Mouse (Mus musculus) G1E (cell line): ENCODE results near the gene Naa38. TPM values are rescaled to one million over a fixed set of nuclear protein-coding genes. Genes with fewer than 3 reads are reported as not detected.
A peak's percentile ranks its signal among the peaks of the same experiment; 100 is the strongest.

Experiments used
- ATAC-seq: 2 replicates; pipeline ENCODE4 v1.8.0; 2016; ENCODE audit warnings: mild to moderate bottlenecking; ENCODE audit not compliant: insufficient number of reproducible peaks, poor library complexity, low FRiP score, severe bottlenecking; ENCODE audit errors: extremely low read depth
- DNase-seq: peaks from one replicate; pipeline ENCODE4 v3.0.0; 2012; ENCODE audit warnings: low spot score
- H3K27me3 ChIP-seq: 2 replicates; pipeline ENCODE4 v1.6.1; 2012; ENCODE audit warnings: mild to moderate bottlenecking, low read length, inconsistent platforms; ENCODE audit not compliant: insufficient read depth
- H3K36me3 ChIP-seq: replicated peaks from 2 replicates; pipeline ENCODE3; 2012; ENCODE audit warnings: mild to moderate bottlenecking, inconsistent platforms
- H3K4me1 ChIP-seq: 2 replicates; pipeline ENCODE4 v1.6.1; 2012; ENCODE audit warnings: low read depth, low read length, inconsistent platforms, mixed read lengths; ENCODE audit not compliant: insufficient read depth
- H3K4me3 ChIP-seq: 2 replicates; pipeline ENCODE4 v1.5.1; 2012; ENCODE audit warnings: low read depth, mild to moderate bottlenecking, inconsistent platforms, low read length, moderate library complexity, mixed read lengths
- H3K9me3 ChIP-seq: replicated peaks from 2 replicates; pipeline ENCODE4 v1.6.1; 2012; ENCODE audit warnings: inconsistent platforms
- CTCF ChIP-seq: IDR thresholded peaks from 2 replicates; pipeline ENCODE4 v1.5.1; 2012; ENCODE audit warnings: low read depth, low read length, inconsistent platforms, mixed read lengths
- GATA1 ChIP-seq: IDR thresholded peaks from 2 replicates; pipeline ENCODE4 v1.6.1; 2012; ENCODE audit warnings: borderline replicate concordance, low read length, inconsistent platforms, mixed read lengths
- GATA2 ChIP-seq: IDR thresholded peaks from 2 replicates; pipeline ENCODE4 v1.6.1; 2012; ENCODE audit warnings: low read depth, low read length, inconsistent platforms, borderline replicate concordance
- POLR2AphosphoS5 ChIP-seq: IDR thresholded peaks from 2 replicates; pipeline ENCODE4 v1.6.1; 2012; ENCODE audit warnings: low read depth, low read length, inconsistent platforms; ENCODE audit not compliant: insufficient replicate concordance
- TAL1 ChIP-seq: conservative IDR thresholded peaks from 2 replicates; pipeline ENCODE4 v1.6.1; 2012; ENCODE audit warnings: low read depth, low read length, inconsistent platforms, mixed read lengths
- polyA plus RNA-seq: library from polyadenylated mRNA; stranded (reverse); fragments of >175 nt; gene quantifications from 2 replicates; pipeline ENCODE4 v1.2.3, GENCODE M21; 2012
- total RNA-seq, 2 experiments: library from RNA; stranded (forward) in 1 of 2; stranded (reverse) in 1 of 2; fragments of 200-1000 nt in 1 of 2; fragments of >200 nt in 1 of 2; fragmentation: Nextera tagmentation in 1 of 2; gene quantifications; 2 replicates each; pipeline ENCODE4 v1.2.3; 2014 to 2017

Gene Naa38
- total and polyA plus RNA-seq, 3 experiments, result 98.4 to 171 (median 107) TPM

DNA sequence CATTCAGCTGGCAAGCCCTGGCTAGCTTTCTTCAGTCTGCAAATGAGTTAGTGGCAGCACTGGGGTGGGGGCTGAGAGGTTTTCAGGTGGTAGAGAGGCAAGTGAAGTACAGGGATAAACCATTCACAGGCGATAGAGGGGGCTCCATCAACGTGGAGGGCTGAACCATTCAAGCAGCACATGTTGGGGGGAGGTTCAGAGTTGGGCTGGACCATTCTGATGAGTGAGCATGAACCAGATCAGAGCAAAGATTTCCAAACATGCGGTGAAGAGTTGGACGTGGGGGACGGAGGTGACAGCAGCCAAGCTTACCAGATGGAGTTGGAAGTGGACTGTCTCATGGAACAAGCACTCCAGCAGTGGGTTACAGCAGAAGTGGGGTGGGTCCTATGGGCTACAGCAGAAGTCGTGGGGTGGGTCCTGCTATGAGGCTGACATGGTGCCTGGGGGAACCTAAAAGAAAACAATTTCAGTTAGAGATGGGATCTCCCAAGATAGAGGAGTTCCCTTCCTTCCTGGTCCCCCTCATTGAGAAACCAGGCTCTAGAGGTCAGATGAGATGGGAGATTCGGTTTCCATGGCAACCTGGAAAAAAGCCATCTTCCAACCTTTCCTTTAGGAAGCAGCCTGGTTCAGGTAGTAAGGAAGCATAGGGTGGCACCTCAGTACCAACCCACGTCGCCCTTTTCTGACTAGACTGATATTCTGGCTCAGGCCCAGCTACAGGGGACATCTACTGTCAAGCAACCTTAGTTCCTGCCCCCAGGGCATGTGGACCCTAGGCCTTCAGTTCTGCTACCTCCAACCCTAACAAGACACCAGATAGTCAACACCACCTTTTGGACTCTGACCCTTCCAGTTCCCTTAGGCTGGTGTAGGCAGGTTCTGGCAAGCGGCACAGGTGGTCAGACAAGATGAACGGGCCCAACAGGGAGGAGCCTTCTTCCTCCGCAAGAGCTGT, 18.2 kb downstream of the Naa38 start, which contains the start of gene Kdm6b:
TSS of gene Kdm6b (minus strand) at position 455 of the 961 bp plus-strand sequence.
- no peaks in the 10 kb centered on the region for H3K27me3 ChIP-seq
- peaks cover 81% of the 10 kb centered on the region for H3K4me1 ChIP-seq
- peaks cover 33% of the 10 kb centered on the region for H3K36me3 ChIP-seq
- H3K9me3 ChIP-seq, result no peaks in the 10 kb centered on the region
- TF ChIP-seq POLR2AphosphoS5 (no peak), GATA1 (no peak), GATA2 (no peak), CTCF (no peak), TAL1 (no peak)
- ATAC-seq (no peak), DNase-seq (no peak)
- H3K4me3 ChIP-seq, result peak within 1 kb of the TSS; percentile 78; the same call in 1 of the 2 replicates

DNA sequence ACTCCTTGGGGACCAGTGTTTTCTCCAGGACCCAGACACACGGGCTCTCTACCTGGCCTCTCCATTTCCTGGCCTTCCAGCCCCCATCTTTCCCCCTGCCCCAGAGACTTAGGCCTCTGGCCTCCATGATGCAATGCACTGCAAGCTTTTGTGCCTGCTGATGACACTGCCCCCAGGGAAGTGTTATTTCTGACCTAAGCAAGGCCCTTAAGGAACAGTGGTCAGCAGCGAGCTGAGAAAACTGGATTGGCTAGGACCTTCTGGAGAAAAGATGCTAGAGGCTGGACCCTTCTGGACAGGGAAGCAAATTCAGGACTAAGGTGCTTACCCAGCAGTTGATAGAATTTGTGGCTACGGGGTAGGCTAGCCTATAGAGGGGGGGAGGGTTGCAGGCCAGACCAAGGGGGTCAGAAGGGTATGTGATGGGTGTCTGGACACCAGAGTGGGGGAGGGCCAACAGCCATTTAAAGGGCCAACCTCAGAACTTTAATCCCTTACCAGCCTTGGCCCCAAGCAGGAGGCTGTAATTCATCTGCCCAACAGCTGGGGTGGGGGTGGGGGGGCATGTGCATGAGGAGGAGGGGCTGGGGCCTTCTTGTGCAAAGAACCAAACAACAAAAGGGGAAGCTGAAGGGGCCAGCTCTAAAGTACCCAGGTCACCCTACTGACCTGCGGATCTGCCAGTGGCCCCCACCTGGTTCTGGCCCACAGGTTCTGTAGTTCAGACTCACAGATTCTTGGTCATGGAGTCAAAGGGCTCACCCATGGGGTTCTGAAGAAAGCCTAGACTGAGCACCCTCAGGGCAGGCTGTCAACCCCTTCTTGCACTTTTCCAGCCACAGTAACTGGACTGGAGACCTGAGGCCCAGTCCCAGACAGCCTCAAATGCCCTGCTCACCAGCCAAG, 19.4 kb downstream of the Naa38 start:
- ATAC-seq (no peak), DNase-seq (no peak)
- Histone ChIP-seq H3K36me3 (peaks cover 33% of the 10 kb centered on the region), H3K9me3 (no peaks in the 10 kb centered on the region), H3K4me3 (peak overlapping the region; percentile 78), H3K4me1 (peaks cover 82% of the 10 kb centered on the region), H3K27me3 (no peaks in the 10 kb centered on the region)
- TF ChIP-seq CTCF (no peak), GATA2 (no peak), POLR2AphosphoS5 (no peak), GATA1 (no peak), TAL1 (no peak)

DNA sequence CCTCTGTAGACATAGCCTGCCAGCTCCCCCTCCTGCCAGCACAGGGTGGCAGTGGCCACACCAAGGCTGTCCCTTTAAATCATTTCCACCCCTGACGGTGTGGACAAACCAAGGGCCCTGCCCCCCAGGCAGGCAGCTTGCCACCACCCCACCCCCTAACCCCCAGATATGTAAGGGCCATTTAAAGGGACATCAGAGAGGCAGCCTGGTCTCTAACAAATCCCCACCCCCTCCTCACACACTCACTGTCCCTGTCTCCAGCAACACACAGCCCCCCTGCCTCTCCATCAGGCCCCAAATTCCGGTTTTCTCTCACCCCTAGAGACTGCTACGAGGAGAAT, 20.0 kb downstream of the Naa38 start:
- no peaks in the 10 kb centered on the region for H3K9me3 ChIP-seq
- peak overlapping the region; percentile 78 for H3K4me3 ChIP-seq
- ATAC-seq (no peak), DNase-seq (no peak)
- H3K36me3 ChIP-seq, result peaks cover 33% of the 10 kb centered on the region
- peaks cover 81% of the 10 kb centered on the region for H3K4me1 ChIP-seq
- H3K27me3 ChIP-seq, result no peaks in the 10 kb centered on the region
- TF ChIP-seq POLR2AphosphoS5 (no peak), GATA2 (no peak), TAL1 (no peak), CTCF (no peak), GATA1 (no peak)

DNA sequence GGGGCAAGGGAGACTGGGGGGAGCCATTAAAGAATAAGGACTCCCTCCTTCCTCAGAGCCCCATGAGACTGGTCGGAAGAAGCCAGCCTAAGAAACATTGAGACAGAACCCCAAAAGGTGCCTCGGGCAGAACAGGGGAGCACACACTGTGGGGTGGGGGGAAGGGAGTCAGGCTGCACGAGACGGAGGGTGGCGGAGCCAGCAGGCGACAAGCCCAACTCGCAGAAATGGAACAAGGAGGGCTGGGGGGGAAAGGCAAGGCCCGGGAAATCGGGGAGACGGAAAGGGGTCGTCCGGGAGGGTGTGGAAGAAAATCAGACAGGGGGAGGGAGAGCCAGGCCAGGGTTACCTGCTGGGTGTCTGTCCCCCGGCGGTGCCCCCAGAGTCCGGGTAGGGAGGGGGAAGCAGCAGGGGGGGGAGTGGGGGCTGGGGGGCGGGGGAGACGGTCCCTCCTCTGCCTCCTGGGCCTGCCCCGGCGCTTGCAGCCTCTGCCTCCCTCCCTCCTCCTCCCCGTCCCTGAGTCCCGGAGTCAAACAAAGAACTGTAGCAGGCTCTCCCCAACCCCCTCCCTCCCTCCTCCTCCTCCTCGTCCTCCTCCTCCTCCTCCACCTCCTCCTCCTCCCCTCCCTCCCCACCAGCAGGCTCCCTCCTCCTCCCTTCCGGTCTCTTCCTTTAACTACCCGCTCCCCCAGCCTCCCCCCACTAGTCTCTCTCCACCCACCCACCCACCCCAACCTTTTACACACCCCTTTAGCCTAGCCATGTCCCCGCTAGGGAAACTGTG, 20.6 kb downstream of the Naa38 start:
- TF ChIP-seq POLR2AphosphoS5 (no peak), GATA1 (no peak), CTCF (no peak), GATA2 (no peak), TAL1 (no peak)
- DNase-seq, result peak; percentile 71
- Histone ChIP-seq H3K4me3 (peak overlapping the region; percentile 78), H3K4me1 (peaks cover 81% of the 10 kb centered on the region), H3K36me3 (peaks cover 33% of the 10 kb centered on the region), H3K9me3 (no peaks in the 10 kb centered on the region), H3K27me3 (no peaks in the 10 kb centered on the region)
- no peak for ATAC-seq

- Histone ChIP-seq H3K27me3 (no peaks in the 10 kb centered on the region), H3K4me3 (peak overlapping the region; percentile 78), H3K9me3 (no peaks in the 10 kb centered on the region), H3K4me1 (peaks cover 86% of the 10 kb centered on the region), H3K36me3 (peaks cover 31% of the 10 kb centered on the region)
- DNase-seq (no peak), ATAC-seq (no peak)
- TF ChIP-seq TAL1 (no peak), POLR2AphosphoS5 (no peak), CTCF (no peak), GATA2 (no peak), GATA1 (no peak)
Observed at GRCm38 (mm10) chr11:69416509-69416908, 21.2 kb downstream of the Naa38 start.
